ENCODE assay signal across 12 mouse cellular contexts in the genomic region with DNA sequence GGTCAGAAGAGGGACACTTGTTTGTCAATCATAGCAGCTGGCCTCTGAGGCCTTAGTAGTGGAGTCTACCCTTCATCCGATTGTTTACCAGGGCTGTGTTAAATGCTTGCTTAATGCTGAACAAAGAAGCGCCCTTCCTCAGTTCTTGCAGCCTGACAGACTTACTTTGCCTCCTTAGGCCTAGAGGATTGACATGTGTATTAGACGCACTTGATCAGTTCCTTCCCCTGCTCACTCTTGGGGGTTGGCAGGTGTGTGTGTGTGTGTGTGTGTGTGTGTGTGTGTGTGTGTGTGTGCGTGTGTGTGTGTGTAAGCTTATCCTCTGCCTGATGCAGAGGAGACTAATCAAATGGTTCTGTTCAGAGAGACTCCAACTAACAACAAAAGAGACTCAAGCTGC.
"Had no signal": no experiment of that assay in that cellular context is flagged by ENCODE, and none has a peak within 500 bp of the region (broad histone marks: within the 10 kb centered on the region; RNA-seq: fewer than 3 reads in every experiment).

No protein-coding gene starts in this region.

- H3K27ac ChIP-seq: limb, embryonic 13.5 days; liver, embryonic 14.5 days; neural tube, embryonic 15.5 days had no signal

- H3K4me1 ChIP-seq: limb, embryonic 13.5 days; neural tube, embryonic 15.5 days had no signal

- DNase-seq: kidney, adult 11 months; kidney, postnatal 14 days; left cerebral cortex, postnatal 4 days; lung, adult 18-20 months; lung, postnatal 36 days; right cerebral cortex, postnatal 4 days; spleen, adult 18-20 months; thymus, postnatal 36 days had no signal

- H3K4me2 ChIP-seq: limb, embryonic 13.5 days; neural tube, embryonic 15.5 days had no signal

- H3K27me3 ChIP-seq: limb, embryonic 13.5 days; neural tube, embryonic 15.5 days had no signal

- H3K9ac ChIP-seq: limb, embryonic 13.5 days; liver, embryonic 14.5 days; neural tube, embryonic 15.5 days had no signal

- H3K36me3 ChIP-seq: limb, embryonic 13.5 days; neural tube, embryonic 15.5 days had no signal

- H3K4me3 ChIP-seq: limb, embryonic 13.5 days; myocyte; neural tube, embryonic 15.5 days had no signal
